Mouse (Mus musculus) brown adipose tissue, adult 24 weeks (tissue): ENCODE data around the gene Tbc1d30. TPM values are rescaled to one million over a fixed set of nuclear protein-coding genes. Genes with fewer than 3 reads are reported as not detected.

Experiments
- H3K27ac ChIP-seq: fragments of 200-500 bp; replicated peaks from 2 replicates; pipeline ENCODE4 v1.5.1; 2012; ENCODE audit warnings: low read depth, mild to moderate bottlenecking, low read length
- H3K4me1 ChIP-seq: fragments of 200-500 bp; 2 replicates; pipeline ENCODE4 v1.6.1; 2012; ENCODE audit warnings: low read length, mixed read lengths; ENCODE audit not compliant: control insufficient read depth, insufficient read depth, insufficient read length
- H3K4me3 ChIP-seq: fragments of 200-500 bp; 2 replicates; pipeline ENCODE4 v1.5.1; 2012; ENCODE audit warnings: low read depth, mild to moderate bottlenecking, low read length, moderate library complexity; ENCODE audit not compliant: insufficient read depth
- polyA plus RNA-seq: library from polyadenylated mRNA; stranded (reverse); fragments of >200 nt; gene quantifications from 2 replicates; pipeline ENCODE4 v1.2.4, GENCODE M21; 2012; ENCODE audit not compliant: missing spikeins, insufficient read depth, insufficient read length

The Tbc1d30 gene
- polyA plus RNA-seq, 1 experiment, result 0.24 TPM

- Histone ChIP-seq H3K4me3 (no peak overlapping the region), H3K27ac (no peak overlapping the region), H3K4me1 (no peaks in the 10 kb centered on the region)
These were observed 68.6 kb downstream of the Tbc1d30 start for GRCm38 (mm10) chr10:121282436-121282835.

GRCm38 (mm10) chr10:121280943-121281342 is 70.1 kb downstream of the Tbc1d30 start:
- H3K4me3 ChIP-seq, result no peak overlapping the region
- H3K4me1 ChIP-seq, result no peaks in the 10 kb centered on the region
- no peak overlapping the region for H3K27ac ChIP-seq

- no peak overlapping the region for H3K27ac ChIP-seq
- H3K4me3 ChIP-seq, result no peak overlapping the region
- H3K4me1 ChIP-seq, result no peaks in the 10 kb centered on the region
These were observed 74.0 kb downstream of the Tbc1d30 start for GRCm38 (mm10) chr10:121277022-121277471.

- no peaks in the 10 kb centered on the region for H3K4me1 ChIP-seq
- H3K27ac ChIP-seq, result no peak overlapping the region
These were observed 76.1 kb downstream of the Tbc1d30 start for GRCm38 (mm10) chr10:121274964-121275363.

GRCm38 (mm10) chr10:121271002-121271401 is 80.1 kb downstream of the Tbc1d30 start:
- no peak overlapping the region for H3K27ac ChIP-seq
- H3K4me1 ChIP-seq, result 0 out of 2 replicates have a peak, but pooled peaks cover 2% of the 10 kb centered on the region
- no peak overlapping the region for H3K4me3 ChIP-seq

More at GRCm38 (mm10) chr10:121274964-121275363, 76.1 kb downstream of the Tbc1d30 start:
- no peak overlapping the region for H3K4me3 ChIP-seq

GRCm38 (mm10) chr10:121268771-121269170 is 82.3 kb downstream of the Tbc1d30 start:
- Histone ChIP-seq H3K4me1 (0 out of 2 replicates have a peak, but pooled peaks cover 2% of the 10 kb centered on the region), H3K4me3 (no peak overlapping the region), H3K27ac (no peak overlapping the region)

- Histone ChIP-seq H3K4me1 (0 out of 2 replicates have a peak, but pooled peaks cover 2% of the 10 kb centered on the region), H3K27ac (no peak overlapping the region), H3K4me3 (no peak overlapping the region)
These were observed 86.9 kb downstream of the Tbc1d30 start for GRCm38 (mm10) chr10:121264204-121264575.

- H3K4me3 ChIP-seq, result peak overlapping the region; percentile 23; the same call in 1 of the 2 replicates
- no peaks in the 10 kb centered on the region for H3K4me1 ChIP-seq
- no peak overlapping the region for H3K27ac ChIP-seq
These were observed 87.4 kb downstream of the Tbc1d30 start for GRCm38 (mm10) chr10:121263520-121264203.

- Histone ChIP-seq H3K4me3 (no peak overlapping the region), H3K27ac (no peak overlapping the region), H3K4me1 (no peaks in the 10 kb centered on the region)
These were observed 88.9 kb downstream of the Tbc1d30 start for GRCm38 (mm10) chr10:121262206-121262605.

GRCm38 (mm10) chr10:121261036-121261592 is 90.0 kb downstream of the Tbc1d30 start:
- Histone ChIP-seq H3K27ac (no peak overlapping the region), H3K4me1 (no peaks in the 10 kb centered on the region), H3K4me3 (no peak overlapping the region)

GRCm38 (mm10) chr10:121256115-121256825 is 94.8 kb downstream of the Tbc1d30 start:
- Histone ChIP-seq H3K4me3 (no peak overlapping the region), H3K27ac (no peak overlapping the region), H3K4me1 (no peaks in the 10 kb centered on the region)

GRCm38 (mm10) chr10:121255465-121255864 is 95.6 kb downstream of the Tbc1d30 start:
- Histone ChIP-seq H3K4me3 (no peak overlapping the region), H3K4me1 (peaks cover 3% of the 10 kb centered on the region; the same call in 1 of the 2 replicates), H3K27ac (no peak overlapping the region)

- Histone ChIP-seq H3K27ac (no peak overlapping the region), H3K4me3 (no peak overlapping the region)
These were observed 96.7 kb downstream of the Tbc1d30 start for GRCm38 (mm10) chr10:121254343-121254742.

GRCm38 (mm10) chr10:121252781-121253180 is 98.3 kb downstream of the Tbc1d30 start:
- H3K4me3 ChIP-seq, result no peak overlapping the region
- H3K27ac ChIP-seq, result no peak overlapping the region
- peaks cover 3% of the 10 kb centered on the region; the same call in 1 of the 2 replicates for H3K4me1 ChIP-seq

More at GRCm38 (mm10) chr10:121254343-121254742, 96.7 kb downstream of the Tbc1d30 start:
- peaks cover 3% of the 10 kb centered on the region; the same call in 1 of the 2 replicates for H3K4me1 ChIP-seq

- Histone ChIP-seq H3K27ac (peak overlapping the region; percentile 37), H3K4me1 (peaks cover 3% of the 10 kb centered on the region; the same call in 1 of the 2 replicates), H3K4me3 (no peak overlapping the region; the same call in 1 of the 2 replicates)
These were observed 99.9 kb downstream of the Tbc1d30 start for GRCm38 (mm10) chr10:121251191-121251590.
